Mouse (Mus musculus) left cerebral cortex, adult 8-10 months (tissue): ENCODE data around the gene Mlycd. TPM values are rescaled to one million over a fixed set of nuclear protein-coding genes. Genes with fewer than 3 reads are reported as not detected.
A peak's percentile ranks its signal among the peaks of the same experiment; 100 is the strongest.
"Not testable (repeated sequence)": the region's sequence is repeated elsewhere in the genome, so short reads cannot be mapped to it uniquely, and the experiment has no call there.

Experiments
- DNase-seq, 2 experiments: peaks; one replicate each; pipeline ENCODE4 v3.0.0; 2022; ENCODE audit warnings: low spot score in 2 of 2
- total RNA-seq, 4 experiments: library from RNA; stranded (reverse); gene quantifications; 2 replicates each; pipeline ENCODE4 v1.2.4; 2022

The Mlycd gene
- 10 to 100 TPM; 29.0 to 31.0 (median 30.1) TPM for total RNA-seq

GRCm38 (mm10) chr8:119394524-119395026 lies at the start of gene Mlycd:
Gene Mlycd (plus strand): TSS chr8:119394878.
- peak; percentile 76 to 90 for DNase-seq

- DNase-seq: no peak
These were observed 49.5 kb upstream of the Mlycd start for GRCm38 (mm10) chr8:119345029-119345682.

GRCm38 (mm10) chr8:119345683-119346075 lies 49.0 kb upstream of the Mlycd start:
- DNase-seq: no peak

- no peak for DNase-seq
These were observed 43.0 kb upstream of the Mlycd start for GRCm38 (mm10) chr8:119351647-119352046.

- DNase-seq: no peak
These were observed 41.6 kb upstream of the Mlycd start for GRCm38 (mm10) chr8:119352977-119353658.

GRCm38 (mm10) chr8:119353659-119354023 lies 41.0 kb upstream of the Mlycd start:
- no peak for DNase-seq

GRCm38 (mm10) chr8:119356631-119357030 lies 38.0 kb upstream of the Mlycd start:
- not testable (repeated sequence) for DNase-seq

GRCm38 (mm10) chr8:119358175-119358574 lies 36.5 kb upstream of the Mlycd start:
- DNase-seq: no peak

GRCm38 (mm10) chr8:119358836-119359235 lies 35.8 kb upstream of the Mlycd start:
- DNase-seq: no peak

- no peak for DNase-seq
These were observed 33.9 kb upstream of the Mlycd start for GRCm38 (mm10) chr8:119360686-119361295.

GRCm38 (mm10) chr8:119374716-119375115 lies 20.0 kb upstream of the Mlycd start:
- not testable (repeated sequence) for DNase-seq

- DNase-seq: no peak
These were observed 16.2 kb upstream of the Mlycd start for GRCm38 (mm10) chr8:119378476-119378875.

GRCm38 (mm10) chr8:119380619-119381018 lies 14.1 kb upstream of the Mlycd start:
- no peak for DNase-seq

- DNase-seq: peak; percentile 33 to 65
These were observed 10.2 kb upstream of the Mlycd start for GRCm38 (mm10) chr8:119384478-119384877.

GRCm38 (mm10) chr8:119385854-119386253 lies 8.8 kb upstream of the Mlycd start:
- no peak for DNase-seq

- no peak for DNase-seq
These were observed 7.7 kb upstream of the Mlycd start for GRCm38 (mm10) chr8:119386988-119387387.

- DNase-seq: no peak
These were observed 581 bp upstream of the Mlycd start for GRCm38 (mm10) chr8:119394097-119394496.

GRCm38 (mm10) chr8:119395072-119395950 lies 633 bp downstream of the Mlycd start:
- DNase-seq: no peak

GRCm38 (mm10) chr8:119398558-119398957 lies 3.9 kb downstream of the Mlycd start:
- no peak for DNase-seq

GRCm38 (mm10) chr8:119399255-119399654 lies 4.6 kb downstream of the Mlycd start:
- DNase-seq: no peak

GRCm38 (mm10) chr8:119400122-119400671 lies 5.5 kb downstream of the Mlycd start:
- no peak for DNase-seq
